8 mouse cellular contexts compared by ENCODE assay signal in genomic region chr10:75893089-75893750, GRCm38 (mm10). TPM values are rescaled to one million over a fixed set of nuclear protein-coding genes. Genes with fewer than 3 reads are reported as not detected.
DNase-seq lines count a peak whose midpoint lies in the region; ATAC-seq and TF ChIP-seq lines count a peak whose summit lies in the region.

Derl3 (plus strand) TSS chr10:75893413.

- WGBS in forebrain, embryonic 15.5 days = under 1% methylated on average over 51 of the region's 51 CpGs
- 2% methylated on average over 51 of the region's 51 CpGs for WGBS in large intestine, adult 2 months
- WGBS in liver, embryonic 16.5 days (ENCODE audit: insufficient replicate concordance) = 1% methylated on average over 51 of the region's 51 CpGs
- 1% methylated on average over 51 of the region's 51 CpGs for WGBS in neural tube, embryonic 13.5 days

- ATAC-seq in forebrain, embryonic 15.5 days (replicated peaks) = peak; percentile 99
- ATAC-seq in liver, embryonic 16.5 days (ENCODE audit: low read depth) = peak; percentile 100
- peak; percentile 99 for ATAC-seq in neural tube, embryonic 13.5 days (ENCODE audit: low read depth)

- intact Hi-C loops in heart, postnatal 14 days (cut with DNase I) = no loop called here

- peak; percentile 95 for DNase-seq in cerebellum, adult 11 months
- DNase-seq in heart, postnatal 14 days = peak; percentile 82 to 88
- DNase-seq in large intestine, adult 2 months (ENCODE audit: low read depth, low spot score) = peak; percentile 90
- peak; percentile 97 for DNase-seq in telencephalon, adult 2 months (ENCODE audit: low read depth, low spot score)

- H3K4me2 ChIP-seq in forebrain, embryonic 15.5 days (replicated peaks) = peak within 1 kb of the TSS; percentile 90
- H3K4me2 ChIP-seq in liver, embryonic 16.5 days (ENCODE audit: low read depth, low read length) = peak within 1 kb of the TSS; percentile 75
- peak within 1 kb of the TSS; percentile 87 for H3K4me2 ChIP-seq in neural tube, embryonic 13.5 days

- no peak for TF ChIP-seq CTCF in E14TG2a.4 (conservative IDR thresholded peaks at IDR 0.05; ENCODE audit: low read length)

- H3K27me3 ChIP-seq in E14TG2a.4 (ENCODE audit: insufficient read depth, low read length) = no peaks in the 10 kb centered on the region
- no peaks in the 10 kb centered on the region for H3K27me3 ChIP-seq in forebrain, embryonic 15.5 days
- no peaks in the 10 kb centered on the region for H3K27me3 ChIP-seq in liver, embryonic 16.5 days (ENCODE audit: control insufficient read depth, insufficient read depth, low read depth, low read length)
- no peaks in the 10 kb centered on the region for H3K27me3 ChIP-seq in neural tube, embryonic 13.5 days

- peaks cover 43% of the 10 kb centered on the region for H3K36me3 ChIP-seq in E14TG2a.4 (ENCODE audit: insufficient read depth, low read length)
- H3K36me3 ChIP-seq in forebrain, embryonic 15.5 days = peaks cover 25% of the 10 kb centered on the region
- H3K36me3 ChIP-seq in liver, embryonic 16.5 days (ENCODE audit: control insufficient read depth, insufficient read depth) = peaks cover 19% of the 10 kb centered on the region
- peaks cover 47% of the 10 kb centered on the region for H3K36me3 ChIP-seq in neural tube, embryonic 13.5 days

- H3K9me3 ChIP-seq in E14TG2a.4 (ENCODE audit: low read length) = no peaks in the 10 kb centered on the region
- H3K9me3 ChIP-seq in forebrain, embryonic 15.5 days = no peaks in the 10 kb centered on the region
- no peaks in the 10 kb centered on the region for H3K9me3 ChIP-seq in liver, embryonic 16.5 days (replicated peaks; ENCODE audit: control insufficient read depth, low read length)
- no peaks in the 10 kb centered on the region for H3K9me3 ChIP-seq in neural tube, embryonic 13.5 days

- peak within 1 kb of the TSS; percentile 85 for H3K4me3 ChIP-seq in E14TG2a.4 (replicated peaks; ENCODE audit: low read length)
- peak within 1 kb of the TSS; percentile 44 for H3K4me3 ChIP-seq in forebrain, embryonic 15.5 days
- peak within 1 kb of the TSS; percentile 51 for H3K4me3 ChIP-seq in liver, embryonic 16.5 days (ENCODE audit: low read depth, low read length)
- peak within 1 kb of the TSS; percentile 43 for H3K4me3 ChIP-seq in neural tube, embryonic 13.5 days

- peak within 1 kb of the TSS; percentile 60 for H3K27ac ChIP-seq in forebrain, embryonic 15.5 days (replicated peaks)
- no peak within 1 kb of the TSS for H3K27ac ChIP-seq in liver, embryonic 16.5 days (ENCODE audit: low read length)
- peak within 1 kb of the TSS; percentile 63; the same call in 1 of the 2 replicates for H3K27ac ChIP-seq in neural tube, embryonic 13.5 days (replicated peaks)

- peaks cover 66% of the 10 kb centered on the region for H3K4me1 ChIP-seq in E14TG2a.4 (replicated peaks; ENCODE audit: low read depth, low read length)
- peaks cover 8% of the 10 kb centered on the region for H3K4me1 ChIP-seq in forebrain, embryonic 15.5 days
- H3K4me1 ChIP-seq in liver, embryonic 16.5 days (ENCODE audit: control insufficient read depth, low read depth, low read length) = peaks cover 13% of the 10 kb centered on the region
- peaks cover 17% of the 10 kb centered on the region for H3K4me1 ChIP-seq in neural tube, embryonic 13.5 days (replicated peaks)

- H3K9ac ChIP-seq in forebrain, embryonic 15.5 days (replicated peaks) = peak within 1 kb of the TSS; percentile 44
- H3K9ac ChIP-seq in liver, embryonic 16.5 days (ENCODE audit: low read depth, low read length) = peak within 1 kb of the TSS; percentile 22; the same call in 1 of the 2 replicates
- peak within 1 kb of the TSS; percentile 68 for H3K9ac ChIP-seq in neural tube, embryonic 13.5 days

RNA-seq across cellular contexts. Expression of gene Derl3, which starts in this region (rescaled TPM):
- polyA plus RNA-seq in forebrain, embryonic 15.5 days (2015; fragmentation: Nextera tagmentation; extraction: Ambion mirVana) = 2.9 and 3.5 TPM in 2 replicates
- total RNA-seq in heart, postnatal 14 days (2021) = under 1 TPM in 1 of 2 experiments, not detected in 1; 0.51 TPM
- polyA plus RNA-seq in large intestine, adult 2 months (2012; rRNA removed) = 39.2 and 101 TPM in 2 replicates
- polyA plus RNA-seq in liver, embryonic 16.5 days (2015; fragmentation: Nextera tagmentation; extraction: Ambion mirVana) = 0.50 and 0.85 TPM in 2 replicates
- polyA plus RNA-seq in neural tube, embryonic 13.5 days (2015; fragmentation: Nextera tagmentation; extraction: Ambion mirVana) = 2.1 and 2.9 TPM in 2 replicates

Comparison
In these comparisons a context has a peak if more than half of its experiments do, and no peak if none do; other contexts are left out.
1. Peak in DNase-seq in heart, postnatal 14 days; RNA of the gene not detected or under 1 TPM.
2. Peak in ATAC-seq, H3K4me3 ChIP-seq, H3K9ac ChIP-seq and H3K4me2 ChIP-seq in liver, embryonic 16.5 days; RNA of the gene not detected or under 1 TPM.